Mouse (Mus musculus): Measurements from ENCODE around the gene Gpr182. TPM values are rescaled to one million over a fixed set of nuclear protein-coding genes. Genes with fewer than 3 reads are reported as not detected.

Gpr182 gene
- polyA plus RNA-seq, 1 experiment from 2014 or later, result 1.2 TPM

DNA sequence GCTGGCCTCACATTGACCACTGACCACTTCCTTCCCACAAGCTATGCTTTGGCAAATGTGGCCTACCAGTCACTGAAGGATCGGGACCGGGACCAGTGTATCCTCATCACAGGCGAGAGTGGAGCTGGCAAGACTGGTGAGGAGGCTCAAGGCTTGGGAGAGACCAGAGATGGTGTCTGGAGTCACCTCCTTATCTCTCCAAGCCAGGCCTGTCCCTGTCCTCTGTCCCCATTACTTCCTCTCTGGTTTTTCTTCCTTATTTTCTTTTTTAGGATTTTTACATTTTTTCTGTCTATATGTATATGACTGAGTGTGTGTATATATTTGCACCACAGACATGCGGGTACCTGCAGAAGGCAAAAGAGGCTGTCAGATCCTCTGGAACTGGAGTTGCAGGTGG, 45.7 kb downstream of the Gpr182 start:
- H3K4me3 ChIP-seq (ENCODE audit: low read depth, low read length), result no peak overlapping the region
- TF ChIP-seq CTCF (IDR thresholded peaks at IDR 0.05; ENCODE audit: low read depth), result no peak
- H3K27me3 ChIP-seq (replicated peaks; ENCODE audit: control insufficient read depth, insufficient read depth, low read length), result no peaks in the 10 kb centered on the region
- H3K4me1 ChIP-seq (replicated peaks; ENCODE audit: control insufficient read depth, insufficient read depth, low read length), result peaks cover 5% of the 10 kb centered on the region; the same call in 1 of the 2 replicates
- no peak overlapping the region for H3K9ac ChIP-seq (ENCODE audit: low read depth, low read length)
- WGBS, result 88% methylated on average over 4 of the region's 4 CpGs
- peaks cover 33% of the 10 kb centered on the region for H3K36me3 ChIP-seq (ENCODE audit: control insufficient read depth, insufficient read depth)
- no peak overlapping the region for H3K27ac ChIP-seq (ENCODE audit: low read depth, low read length)
- ATAC-seq, result no peak
- no peaks in the 10 kb centered on the region for H3K9me3 ChIP-seq (ENCODE audit: control insufficient read depth)
- H3K4me2 ChIP-seq (replicated peaks; ENCODE audit: low read depth), result no peak overlapping the region

DNA sequence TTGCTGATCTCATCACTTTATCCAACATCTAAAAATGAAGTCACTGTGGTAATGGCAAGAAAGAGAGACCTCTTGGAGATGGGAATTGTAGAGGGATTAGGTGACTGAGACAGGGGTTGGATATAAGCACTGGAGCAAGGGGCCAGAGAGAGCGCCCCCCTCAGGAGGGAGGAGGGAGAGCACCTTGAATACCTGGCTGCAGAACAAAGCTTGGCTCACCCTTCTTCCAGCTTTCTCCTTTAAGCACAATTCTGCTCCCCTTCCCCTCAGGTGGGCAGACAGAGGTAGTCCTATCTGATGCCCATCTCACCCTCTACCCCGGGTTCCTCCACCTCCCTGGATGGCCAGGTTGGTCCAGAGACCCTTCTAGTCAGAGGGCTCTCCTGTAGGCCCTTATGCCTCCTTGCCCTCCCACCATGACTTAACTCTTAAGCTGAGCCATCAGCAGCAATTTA, 46.7 kb downstream of the Gpr182 start, which contains the start of gene Myo1a:
Gene Myo1a, plus strand, starts transcription at position 405 of the 455 bp plus-strand sequence.
- ATAC-seq, result no peak
- peak within 1 kb of the TSS; percentile 62 for H3K4me2 ChIP-seq (replicated peaks; ENCODE audit: low read depth)
- peaks cover 5% of the 10 kb centered on the region; the same call in 1 of the 2 replicates for H3K4me1 ChIP-seq (replicated peaks; ENCODE audit: control insufficient read depth, insufficient read depth, low read length)
- peak within 1 kb of the TSS; percentile 37 for H3K4me3 ChIP-seq (ENCODE audit: low read depth, low read length)
- peak within 1 kb of the TSS; percentile 70 for H3K27ac ChIP-seq (ENCODE audit: low read depth, low read length)
- no peaks in the 10 kb centered on the region for H3K9me3 ChIP-seq (ENCODE audit: control insufficient read depth)
- no peaks in the 10 kb centered on the region for H3K27me3 ChIP-seq (replicated peaks; ENCODE audit: control insufficient read depth, insufficient read depth, low read length)
- TF ChIP-seq CTCF (IDR thresholded peaks at IDR 0.05; ENCODE audit: low read depth), result peak; percentile 63
- 60% methylated on average over 2 of the region's 2 CpGs for WGBS
- H3K9ac ChIP-seq (ENCODE audit: low read depth, low read length), result 0 out of 2 replicates have a peak within 1 kb of the TSS, but pooled peaks have one; percentile 40
- peaks cover 24% of the 10 kb centered on the region for H3K36me3 ChIP-seq (ENCODE audit: control insufficient read depth, insufficient read depth)

DNA sequence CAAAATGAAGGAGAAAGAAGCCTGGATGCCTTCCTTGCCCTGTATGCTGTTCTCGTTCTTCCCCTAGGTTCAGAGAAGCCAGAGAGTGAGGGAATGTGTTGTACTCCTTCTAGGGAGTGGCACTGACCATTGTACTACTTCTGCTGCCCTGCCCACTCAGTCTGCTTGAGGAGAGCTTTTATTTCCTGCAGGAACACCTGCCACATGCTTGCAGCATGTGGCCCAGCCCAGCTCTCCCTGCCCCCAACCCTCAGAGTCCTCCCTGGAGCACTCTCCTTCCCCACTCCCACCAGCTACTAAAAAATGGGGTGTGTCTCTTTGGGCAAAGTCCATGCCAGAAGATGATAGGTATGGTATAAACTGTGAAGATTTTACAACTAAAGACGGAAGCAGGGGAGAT, 47.2 kb downstream of the Gpr182 start:
- Histone ChIP-seq H3K9ac (ENCODE audit: low read depth, low read length) (0 out of 2 replicates have a peak overlapping the region, but pooled peaks have one; percentile 40), H3K4me3 (ENCODE audit: low read depth, low read length) (peak overlapping the region; percentile 37), H3K4me2 (replicated peaks; ENCODE audit: low read depth) (peak overlapping the region; percentile 62), H3K9me3 (ENCODE audit: control insufficient read depth) (no peaks in the 10 kb centered on the region), H3K27ac (ENCODE audit: low read depth, low read length) (peak overlapping the region; percentile 70; the same call in 1 of the 2 replicates), H3K4me1 (replicated peaks; ENCODE audit: control insufficient read depth, insufficient read depth, low read length) (peaks cover 5% of the 10 kb centered on the region; the same call in 1 of the 2 replicates), H3K27me3 (replicated peaks; ENCODE audit: control insufficient read depth, insufficient read depth, low read length) (no peaks in the 10 kb centered on the region), H3K36me3 (ENCODE audit: control insufficient read depth, insufficient read depth) (peaks cover 27% of the 10 kb centered on the region)
- ATAC-seq, result peak; percentile 88
- no peak for TF ChIP-seq CTCF (IDR thresholded peaks at IDR 0.05; ENCODE audit: low read depth)
- WGBS, result 32% methylated on average over 2 of the region's 2 CpGs

DNA sequence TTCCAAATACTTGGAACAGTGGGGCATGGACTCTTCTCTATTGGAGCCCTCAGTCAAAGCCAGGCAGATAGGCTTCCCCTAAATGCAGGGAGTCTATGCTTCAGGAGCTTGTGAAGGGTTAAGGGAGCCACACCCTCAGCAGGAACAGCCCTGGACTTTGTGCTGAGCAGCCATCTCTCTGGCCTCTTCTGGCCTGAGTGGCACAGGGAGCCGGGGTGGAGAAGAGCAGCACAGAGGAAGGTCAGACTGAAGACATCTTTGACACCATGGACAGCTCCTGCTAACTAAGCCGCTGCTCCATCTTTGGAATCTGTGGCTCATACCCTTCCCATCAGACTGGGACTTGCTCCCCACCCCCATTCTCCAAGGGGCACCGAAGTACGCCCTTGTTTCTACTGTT, 48.2 kb downstream of the Gpr182 start:
- H3K27me3 ChIP-seq (replicated peaks; ENCODE audit: control insufficient read depth, insufficient read depth, low read length), result no peaks in the 10 kb centered on the region
- 11% methylated on average over 4 of the region's 4 CpGs for WGBS
- peak overlapping the region; percentile 37 for H3K4me3 ChIP-seq (ENCODE audit: low read depth, low read length)
- peaks cover 24% of the 10 kb centered on the region for H3K36me3 ChIP-seq (ENCODE audit: control insufficient read depth, insufficient read depth)
- peaks cover 5% of the 10 kb centered on the region; the same call in 1 of the 2 replicates for H3K4me1 ChIP-seq (replicated peaks; ENCODE audit: control insufficient read depth, insufficient read depth, low read length)
- no peaks in the 10 kb centered on the region for H3K9me3 ChIP-seq (ENCODE audit: control insufficient read depth)
- H3K9ac ChIP-seq (ENCODE audit: low read depth, low read length), result peak overlapping the region; percentile 40; the same call in 1 of the 2 replicates
- H3K27ac ChIP-seq (ENCODE audit: low read depth, low read length), result peak overlapping the region; percentile 70
- ATAC-seq, result peak; percentile 77
- H3K4me2 ChIP-seq (replicated peaks; ENCODE audit: low read depth), result peak overlapping the region; percentile 62
- TF ChIP-seq CTCF (IDR thresholded peaks at IDR 0.05; ENCODE audit: low read depth), result no peak

DNA sequence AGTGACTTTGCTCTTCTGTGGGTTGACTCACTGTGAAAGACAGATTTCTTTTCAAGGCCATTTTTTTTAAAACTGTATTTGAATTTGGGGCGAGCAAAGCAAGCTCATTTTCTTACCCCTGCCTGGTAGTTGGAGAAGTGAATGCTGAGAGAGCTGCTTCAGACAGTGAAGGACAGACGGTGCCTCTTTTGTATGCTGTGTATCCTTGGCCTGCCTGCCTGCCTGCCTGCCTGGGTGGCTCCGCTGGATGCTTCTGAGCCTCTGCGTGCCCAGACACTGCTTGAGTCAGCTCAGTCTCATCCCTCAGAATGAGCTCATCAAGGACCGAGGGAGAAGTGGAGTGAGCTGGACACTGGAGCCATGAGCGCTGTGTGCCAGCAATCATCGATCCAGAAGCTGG, 52.6 kb downstream of the Gpr182 start:
- Histone ChIP-seq H3K27me3 (replicated peaks; ENCODE audit: control insufficient read depth, insufficient read depth, low read length) (no peaks in the 10 kb centered on the region), H3K27ac (ENCODE audit: low read depth, low read length) (no peak overlapping the region), H3K4me3 (ENCODE audit: low read depth, low read length) (no peak overlapping the region), H3K4me1 (replicated peaks; ENCODE audit: control insufficient read depth, insufficient read depth, low read length) (0 out of 2 replicates have a peak, but pooled peaks cover 4% of the 10 kb centered on the region), H3K4me2 (replicated peaks; ENCODE audit: low read depth) (no peak overlapping the region), H3K9me3 (ENCODE audit: control insufficient read depth) (no peaks in the 10 kb centered on the region), H3K36me3 (ENCODE audit: control insufficient read depth, insufficient read depth) (peaks cover 12% of the 10 kb centered on the region; the same call in 1 of the 2 replicates), H3K9ac (ENCODE audit: low read depth, low read length) (no peak overlapping the region)
- ATAC-seq, result no peak
- 88% methylated on average over 7 of the region's 7 CpGs for WGBS
- TF ChIP-seq CTCF (IDR thresholded peaks at IDR 0.05; ENCODE audit: low read depth), result no peak

Other genes starting within 250 kb of the Gpr182 start
- 19.9 and 21.9 TPM in 2 replicates for gene Ndufa4l2, start 236.8 kb downstream of the Gpr182 start, polyA plus RNA-seq (2015; fragmentation: Nextera tagmentation; extraction: Ambion mirVana)
- gene Shmt2, start 229.3 kb downstream of the Gpr182 start, polyA plus RNA-seq (2015; fragmentation: Nextera tagmentation; extraction: Ambion mirVana), result 26.2 and 26.7 TPM in 2 replicates
- gene Nxph4, start 217.2 kb downstream of the Gpr182 start, polyA plus RNA-seq (2015; fragmentation: Nextera tagmentation; extraction: Ambion mirVana), result 2.9 and 4.5 TPM in 2 replicates
- gene Lrp1, start 130.6 kb downstream of the Gpr182 start, polyA plus RNA-seq (2015; fragmentation: Nextera tagmentation; extraction: Ambion mirVana), result 28.9 and 33.4 TPM in 2 replicates
- gene Stat6, start 108.7 kb downstream of the Gpr182 start, polyA plus RNA-seq (2015; fragmentation: Nextera tagmentation; extraction: Ambion mirVana), result 27.1 and 29.2 TPM in 2 replicates
- 2.9 and 3.2 TPM in 2 replicates for gene Nemp1, start 84.8 kb downstream of the Gpr182 start, polyA plus RNA-seq (2015; fragmentation: Nextera tagmentation; extraction: Ambion mirVana)
- 3.9 and 4.2 TPM in 2 replicates for gene Nab2, start 83.2 kb downstream of the Gpr182 start, polyA plus RNA-seq (2015; fragmentation: Nextera tagmentation; extraction: Ambion mirVana)
- gene Myo1a, start 46.6 kb downstream of the Gpr182 start, polyA plus RNA-seq (2015; fragmentation: Nextera tagmentation; extraction: Ambion mirVana), result 73.8 and 80.3 TPM in 2 replicates
- not detected in 2 replicates for gene Tac2, start 27.3 kb downstream of the Gpr182 start, polyA plus RNA-seq (2015; fragmentation: Nextera tagmentation; extraction: Ambion mirVana)
- 1.3 and 1.6 TPM in 2 replicates for gene Zbtb39, start 12.2 kb downstream of the Gpr182 start, polyA plus RNA-seq (2015; fragmentation: Nextera tagmentation; extraction: Ambion mirVana)
- 0.10 and 0.12 TPM in 2 replicates for gene Rdh1, start 8.0 kb upstream of the Gpr182 start, polyA plus RNA-seq (2015; fragmentation: Nextera tagmentation; extraction: Ambion mirVana)
- gene Rdh16f1, start 8.1 kb upstream of the Gpr182 start, polyA plus RNA-seq (2015; fragmentation: Nextera tagmentation; extraction: Ambion mirVana), result 0.10 and 0.43 TPM in 2 replicates
- 2.2 and 2.3 TPM in 2 replicates for gene Rdh9, start 24.7 kb upstream of the Gpr182 start, polyA plus RNA-seq (2015; fragmentation: Nextera tagmentation; extraction: Ambion mirVana)
- gene Rdh16, start 49.4 kb upstream of the Gpr182 start, polyA plus RNA-seq (2015; fragmentation: Nextera tagmentation; extraction: Ambion mirVana), result 0.07 TPM in 1 of 2 replicates, not detected in the other
- gene Rdh19, start 98.2 kb upstream of the Gpr182 start, polyA plus RNA-seq (2015; fragmentation: Nextera tagmentation; extraction: Ambion mirVana), result not detected in 2 replicates
- gene Rdh16f2, start 114.7 kb upstream of the Gpr182 start, polyA plus RNA-seq (2015; fragmentation: Nextera tagmentation; extraction: Ambion mirVana), result 0.24 and 0.39 TPM in 2 replicates
- 1.1 and 1.2 TPM in 2 replicates for gene Rdh7, start 137.1 kb upstream of the Gpr182 start, polyA plus RNA-seq (2015; fragmentation: Nextera tagmentation; extraction: Ambion mirVana)
- gene Sdr9c7, start 146.8 kb upstream of the Gpr182 start, polyA plus RNA-seq (2015; fragmentation: Nextera tagmentation; extraction: Ambion mirVana), result 0.09 TPM in 1 of 2 replicates, not detected in the other

All from intestine, postnatal 0 days (tissue).